Mouse (Mus musculus): ENCODE results near the gene Hspa4l. TPM values are rescaled to one million over a fixed set of nuclear protein-coding genes. Genes with fewer than 3 reads are reported as not detected.

Gene Hspa4l
- total RNA-seq (2015), result 39.7 and 45.1 TPM in 2 replicates
- 54.6 and 55.7 TPM in 2 replicates for total RNA-seq (2017)

DNA sequence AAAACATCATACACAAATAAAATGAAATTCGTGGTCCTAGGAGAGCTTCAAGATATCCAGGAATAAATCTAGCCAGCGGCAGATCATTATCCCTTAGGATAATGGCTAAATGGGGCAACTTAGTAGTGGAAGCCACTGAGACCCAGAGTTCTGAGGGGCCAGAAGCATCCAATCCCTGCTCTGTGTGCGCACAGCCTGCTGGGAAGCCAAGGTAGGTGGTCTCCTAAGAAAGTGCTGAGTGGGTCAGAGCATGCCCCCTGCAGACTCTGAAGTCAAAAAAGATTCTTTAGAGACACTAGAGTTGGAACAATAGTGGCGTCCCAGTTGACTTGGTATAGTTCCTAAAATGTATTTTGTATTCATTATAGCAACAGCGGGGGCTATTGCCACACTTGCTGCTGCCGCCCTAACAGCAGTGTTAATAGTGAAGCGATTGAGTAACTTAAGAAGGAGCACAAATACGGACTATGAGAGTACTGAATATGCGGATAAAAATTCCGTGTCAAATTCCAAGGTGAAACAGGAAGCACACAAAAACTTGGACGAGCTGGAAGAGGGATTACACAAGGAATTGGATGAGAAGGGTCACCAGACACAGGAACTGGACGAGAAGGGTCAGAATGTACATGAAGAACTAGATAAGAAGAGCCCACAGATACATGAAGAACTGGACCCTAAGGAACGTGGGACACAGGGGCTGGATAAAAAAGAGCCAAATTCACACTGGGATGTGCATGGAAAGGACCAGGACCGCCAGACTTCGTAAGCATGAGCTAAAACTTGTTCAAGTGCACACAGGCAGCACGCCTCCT, at the start of gene Hspa4l:
Hspa4l (plus strand) TSS at position 472 of the 812 bp plus-strand sequence.
- ATAC-seq (replicated peaks; ENCODE audit: poor library complexity), result peak; percentile 35

DNA sequence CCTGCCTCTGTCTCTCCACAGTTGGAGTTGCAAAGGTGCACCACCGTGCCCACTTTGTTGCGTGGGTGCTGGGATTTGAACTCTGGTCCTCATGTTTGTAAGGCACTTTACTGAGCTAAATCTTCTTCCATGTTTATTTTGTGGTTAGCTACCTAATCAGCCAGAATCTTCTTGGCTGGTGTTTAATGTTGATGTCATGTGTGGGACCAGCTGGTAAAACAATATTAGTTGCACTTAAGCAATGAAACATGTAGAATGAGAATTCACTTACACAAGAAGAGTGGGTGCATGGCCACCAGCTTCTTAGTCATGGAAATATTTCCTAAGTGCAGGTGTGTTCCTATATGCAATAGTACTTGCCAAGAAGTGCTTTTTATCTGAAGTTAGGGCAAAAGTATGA, 49.1 kb upstream of the Hspa4l start:
- 0 out of 2 replicates have a peak, but pooled peaks have one; percentile 3 for ATAC-seq (replicated peaks; ENCODE audit: poor library complexity)

DNA sequence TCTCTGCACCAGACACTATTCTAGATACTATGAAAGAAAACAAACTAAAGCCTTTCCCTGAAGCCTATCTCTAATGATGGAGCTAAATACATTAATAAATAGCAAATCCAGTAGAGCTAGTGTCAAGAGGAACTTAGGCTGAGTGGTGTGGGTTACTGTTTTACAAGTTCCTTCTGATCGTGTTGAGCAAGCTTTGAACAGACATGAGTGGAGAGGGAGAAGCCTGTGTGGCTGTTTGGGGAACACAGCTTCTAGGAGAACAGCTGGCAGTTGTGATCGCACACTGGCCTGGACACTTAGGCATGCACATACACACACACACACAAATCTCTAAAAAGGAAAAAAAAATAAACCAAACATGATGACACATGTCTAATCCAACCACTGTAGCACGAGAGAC, 45.5 kb upstream of the Hspa4l start:
- ATAC-seq (replicated peaks; ENCODE audit: poor library complexity), result peak; percentile 61

DNA sequence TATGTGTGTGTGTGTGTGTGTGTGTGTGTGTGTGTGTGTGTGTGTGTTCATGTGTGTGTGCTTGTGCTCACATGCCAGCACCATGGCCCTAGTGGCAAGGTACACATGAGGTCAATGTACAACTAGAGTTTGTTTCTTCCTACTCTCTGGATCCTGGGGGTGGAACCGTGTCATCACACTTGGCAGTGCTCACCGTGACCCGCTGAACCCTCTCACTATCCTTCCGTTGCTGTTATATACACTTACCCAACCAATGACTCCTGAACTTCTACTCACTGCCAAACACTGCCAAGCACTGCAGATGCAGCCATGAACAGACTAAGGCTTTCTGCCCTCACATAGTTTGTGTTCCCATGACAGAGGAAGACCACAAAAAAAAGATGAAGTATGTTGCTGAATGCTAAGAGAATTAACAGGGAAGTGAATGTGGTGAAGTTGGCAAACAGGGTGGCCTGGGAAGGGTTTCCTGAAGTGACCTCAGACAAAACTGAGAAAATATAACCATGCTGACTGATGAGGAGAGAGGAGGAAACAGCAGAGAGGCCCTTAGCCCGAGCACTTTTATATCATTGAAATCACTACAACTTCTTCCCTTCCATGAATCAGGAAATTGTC, 39.4 kb upstream of the Hspa4l start:
- ATAC-seq (replicated peaks; ENCODE audit: poor library complexity), result peak; percentile 92

DNA sequence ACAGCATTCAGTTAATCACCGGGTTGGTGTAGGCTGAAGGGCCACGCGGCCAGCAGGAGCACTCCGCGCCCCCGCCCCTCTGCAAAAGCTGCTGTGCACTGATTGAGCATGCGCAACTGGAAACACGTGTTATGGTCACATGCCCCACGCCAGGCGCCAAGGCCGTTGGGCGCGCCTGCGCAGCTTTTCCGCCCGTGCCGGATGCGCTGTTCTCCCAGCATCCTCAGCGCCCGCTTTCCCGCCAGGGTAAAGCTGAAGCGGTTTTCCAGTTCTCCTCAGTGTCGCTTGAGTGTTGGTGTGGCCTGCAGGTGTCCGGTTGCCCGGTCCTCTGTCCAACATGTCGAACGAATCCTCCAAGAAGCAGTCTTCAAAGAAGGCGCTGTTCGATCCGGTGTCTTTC, 35.6 kb upstream of the Hspa4l start, which contains the start of gene Slc25a31:
Slc25a31 (plus strand) TSS at position 201 of the 400 bp plus-strand sequence.
- ATAC-seq (replicated peaks; ENCODE audit: poor library complexity), result no peak

DNA sequence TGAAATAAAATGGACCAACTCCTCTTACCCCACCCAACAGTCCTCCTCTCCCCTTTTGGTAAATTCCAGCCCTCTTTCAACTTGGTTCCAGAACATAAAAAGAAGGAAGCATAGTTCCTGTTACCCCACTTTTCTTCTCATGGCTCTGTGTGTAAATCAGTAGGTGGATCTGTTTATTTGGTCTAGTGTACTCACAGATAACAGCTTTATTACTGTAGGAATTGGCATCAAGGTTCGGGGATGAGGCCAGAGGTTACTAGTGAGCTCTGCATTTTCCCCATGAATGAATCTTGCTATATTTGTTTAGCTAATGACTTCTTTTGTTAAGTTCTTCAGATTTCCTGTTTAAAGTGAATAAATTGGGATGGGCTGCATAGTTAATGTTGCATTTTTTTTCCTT, 28.2 kb upstream of the Hspa4l start:
- ATAC-seq (replicated peaks; ENCODE audit: poor library complexity), result no peak

DNA sequence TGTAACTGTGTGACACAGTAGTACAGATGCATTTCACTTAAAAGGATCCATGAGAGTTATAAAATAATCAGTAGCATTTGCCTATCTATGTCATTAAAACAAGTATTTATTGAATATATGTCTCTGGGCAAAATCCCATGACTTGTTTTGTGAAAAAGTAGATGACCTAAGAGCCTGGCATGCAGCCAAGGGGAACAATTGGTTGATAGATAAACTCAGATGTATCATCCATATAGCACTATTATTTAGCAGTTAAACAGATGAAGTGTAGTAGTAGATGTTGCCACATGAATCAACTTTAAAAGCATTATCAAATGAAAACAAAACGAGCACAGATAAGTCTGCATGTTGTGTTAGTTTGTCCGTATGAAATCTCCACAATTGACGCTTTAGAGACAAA, 25.3 kb upstream of the Hspa4l start:
- ATAC-seq (replicated peaks; ENCODE audit: poor library complexity), result no peak

DNA sequence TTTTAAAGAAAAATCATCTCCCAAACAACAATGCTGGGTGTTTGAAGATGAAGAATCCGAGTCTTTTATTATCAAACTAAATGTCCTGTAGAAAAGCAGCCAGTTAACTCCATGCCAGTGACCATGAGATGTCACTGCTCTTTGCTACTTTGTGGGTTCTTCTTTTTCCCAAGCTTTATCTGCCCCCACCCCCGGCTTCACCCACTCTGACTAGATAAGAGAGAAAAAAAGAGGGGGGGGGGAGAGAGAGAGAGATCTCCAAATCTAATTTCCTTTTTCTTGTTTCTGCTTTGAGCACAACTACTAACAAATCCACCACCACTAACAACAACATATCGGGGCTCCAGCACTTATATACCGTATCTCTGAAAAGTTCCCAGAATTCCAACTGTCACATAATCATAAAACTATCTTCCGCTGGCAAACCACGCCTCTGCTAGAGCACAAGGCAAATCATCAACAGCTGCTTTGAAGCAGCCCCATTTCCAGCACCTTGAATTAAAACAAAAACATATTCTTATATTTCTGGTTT, 5.8 kb upstream of the Hspa4l start:
- ATAC-seq (replicated peaks; ENCODE audit: poor library complexity), result no peak

DNA sequence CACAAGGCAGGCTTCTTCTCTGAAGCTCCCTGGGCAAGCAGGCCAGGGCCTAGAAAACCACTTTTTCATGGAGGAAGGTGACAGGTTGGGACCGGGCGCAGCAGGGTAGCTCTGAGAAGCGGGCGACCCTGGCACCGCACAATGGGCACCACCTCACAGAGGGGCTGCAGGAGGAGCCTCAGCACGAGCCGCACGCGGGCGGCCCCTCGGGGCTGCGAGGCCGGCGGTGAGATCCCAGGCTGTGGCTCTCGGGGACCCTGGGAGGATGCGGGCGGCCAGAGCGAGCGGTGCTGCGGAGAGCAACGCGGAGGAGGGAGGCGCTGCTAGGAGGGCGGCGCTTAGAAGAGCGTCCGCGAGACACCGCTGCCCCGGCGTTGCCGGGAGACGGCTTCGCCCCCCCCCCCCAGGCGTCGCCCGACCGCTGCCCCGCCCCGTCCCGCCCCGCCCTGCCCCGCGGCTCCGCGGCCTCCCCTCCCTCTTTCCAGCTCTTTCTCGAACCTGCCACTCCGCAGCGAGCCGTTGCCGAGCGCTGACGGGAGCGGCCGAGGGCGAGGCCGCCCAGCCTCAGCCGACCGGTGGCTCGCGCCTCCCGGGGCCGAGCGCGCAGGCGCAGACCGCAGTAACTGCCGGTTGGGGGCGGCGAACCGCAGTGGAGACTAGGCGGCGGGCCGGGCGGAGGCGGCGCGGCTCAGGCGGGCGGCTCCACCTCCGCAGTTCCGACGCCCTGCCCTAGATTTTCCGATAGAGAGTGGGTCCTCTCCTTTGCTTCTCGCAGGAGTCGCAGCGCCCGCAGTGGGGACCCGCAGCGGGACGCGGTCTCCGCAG, 753 bp downstream of the Hspa4l start:
- ATAC-seq (replicated peaks; ENCODE audit: poor library complexity), result peak; percentile 72

DNA sequence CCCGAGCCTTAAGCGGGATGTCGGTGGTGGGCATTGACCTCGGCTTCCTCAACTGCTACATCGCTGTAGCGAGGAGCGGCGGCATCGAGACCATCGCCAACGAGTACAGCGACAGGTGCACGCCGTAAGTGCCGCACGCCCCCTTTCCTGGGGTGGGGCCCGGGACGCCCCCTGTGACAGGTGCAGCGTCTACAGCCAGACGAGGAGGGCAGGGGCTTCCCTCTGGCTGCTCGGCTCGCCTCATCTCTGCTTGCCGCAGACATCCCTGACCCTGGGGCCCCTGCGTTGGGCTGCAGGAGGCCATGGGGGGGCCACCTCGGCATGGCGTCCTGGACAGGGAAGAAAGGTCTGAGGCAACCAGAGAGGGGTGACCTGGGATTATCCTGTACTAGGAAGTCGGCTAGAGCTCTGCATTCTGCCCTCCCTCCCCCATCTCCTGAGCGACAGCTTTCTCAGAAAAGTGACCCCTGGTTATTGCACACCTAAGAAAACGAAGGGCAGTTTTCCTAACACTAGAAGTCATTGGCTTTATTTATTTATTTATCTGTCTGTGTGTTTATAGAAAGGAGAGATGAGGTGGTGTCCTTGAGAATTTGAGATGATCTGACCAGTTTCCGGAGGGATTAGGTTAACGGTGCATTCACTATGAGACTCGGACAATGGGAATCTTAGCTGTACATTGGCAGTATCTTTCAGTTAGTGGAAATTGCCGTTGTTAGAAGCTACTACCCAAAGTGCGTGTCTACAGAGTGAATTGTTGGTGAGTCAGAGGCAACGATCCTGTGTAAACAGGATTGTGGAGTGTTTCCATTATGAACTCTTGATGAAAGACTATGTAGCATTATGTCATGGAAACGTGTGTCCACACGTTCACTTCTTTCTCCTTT, 1.6 kb downstream of the Hspa4l start:
- ATAC-seq (replicated peaks; ENCODE audit: poor library complexity), result peak; percentile 45

DNA sequence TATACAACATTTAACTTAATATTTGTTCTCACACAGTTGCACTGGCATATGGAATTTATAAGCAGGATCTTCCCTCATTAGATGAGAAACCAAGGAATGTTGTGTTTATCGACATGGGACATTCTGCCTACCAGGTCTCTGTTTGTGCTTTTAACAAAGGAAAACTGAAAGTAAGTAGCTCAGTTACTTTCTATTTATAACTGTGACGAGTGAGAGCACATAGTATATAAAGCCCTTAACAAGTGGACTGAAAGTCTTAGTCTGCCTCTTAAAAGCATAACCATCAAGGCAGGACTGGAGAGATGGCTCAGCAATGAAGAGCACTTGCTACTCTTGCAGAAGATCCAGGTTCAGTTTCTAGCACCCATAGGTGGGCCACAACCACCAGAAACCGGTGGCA, 16.5 kb downstream of the Hspa4l start:
- no peak for ATAC-seq (replicated peaks; ENCODE audit: poor library complexity)

DNA sequence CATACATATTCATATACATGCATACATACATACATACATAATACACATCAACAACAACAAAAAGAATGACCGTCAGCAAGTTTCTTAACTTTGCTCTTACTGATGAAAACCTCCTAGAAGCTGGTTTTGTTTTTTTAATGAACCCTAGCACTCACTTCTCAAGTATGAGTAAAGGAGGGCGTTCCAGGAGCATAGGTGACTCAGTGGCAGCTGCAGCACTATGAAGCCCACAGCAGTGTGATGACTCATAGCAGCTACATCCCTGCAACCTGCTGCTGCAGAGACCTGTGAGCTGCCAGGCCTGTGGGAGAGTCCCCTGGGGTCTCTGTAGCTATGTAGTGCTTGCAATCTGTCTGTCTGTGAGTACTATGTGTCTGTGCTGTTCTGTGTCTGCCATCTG, 17.0 kb downstream of the Hspa4l start:
- no peak for ATAC-seq (replicated peaks; ENCODE audit: poor library complexity)

DNA sequence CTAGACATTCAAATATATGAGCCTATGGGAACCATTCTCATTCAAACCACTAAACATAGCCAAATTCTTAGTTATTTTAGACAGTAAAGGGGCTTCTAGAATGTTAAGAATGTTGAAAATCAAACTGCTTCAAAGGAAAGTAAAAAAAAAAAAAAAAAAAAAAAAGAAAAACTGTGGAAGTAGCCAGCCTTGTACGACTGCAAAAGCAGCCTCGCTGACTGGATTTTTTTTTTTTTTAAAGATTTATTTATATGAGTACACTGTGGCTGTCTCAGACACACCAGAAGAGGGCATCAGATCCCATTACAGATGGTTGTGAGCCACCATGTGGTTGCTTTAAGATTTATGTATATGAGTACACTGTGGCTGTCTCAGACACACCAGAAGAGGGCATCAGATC, 49.5 kb downstream of the Hspa4l start:
- no peak for ATAC-seq (replicated peaks; ENCODE audit: poor library complexity)

DNA sequence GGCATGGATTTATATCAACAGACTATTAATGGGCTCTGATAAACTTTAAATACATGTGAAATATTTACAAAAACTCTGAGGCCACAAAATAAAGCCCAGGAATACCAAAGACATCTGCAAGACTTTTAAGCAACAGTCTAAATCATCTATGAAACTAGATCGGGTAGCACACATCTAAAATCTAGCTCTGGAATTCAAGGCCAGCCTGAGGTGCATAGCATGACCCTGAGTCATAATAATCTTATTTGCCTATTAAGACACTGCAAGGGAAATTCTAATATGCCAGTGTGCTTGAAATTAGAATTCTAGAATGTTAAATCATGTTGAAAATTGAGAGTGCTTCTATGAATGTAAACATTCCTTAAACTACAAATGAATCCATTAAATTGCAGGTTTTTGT, 53.8 kb downstream of the Hspa4l start:
- no peak for ATAC-seq (replicated peaks; ENCODE audit: poor library complexity)

DNA sequence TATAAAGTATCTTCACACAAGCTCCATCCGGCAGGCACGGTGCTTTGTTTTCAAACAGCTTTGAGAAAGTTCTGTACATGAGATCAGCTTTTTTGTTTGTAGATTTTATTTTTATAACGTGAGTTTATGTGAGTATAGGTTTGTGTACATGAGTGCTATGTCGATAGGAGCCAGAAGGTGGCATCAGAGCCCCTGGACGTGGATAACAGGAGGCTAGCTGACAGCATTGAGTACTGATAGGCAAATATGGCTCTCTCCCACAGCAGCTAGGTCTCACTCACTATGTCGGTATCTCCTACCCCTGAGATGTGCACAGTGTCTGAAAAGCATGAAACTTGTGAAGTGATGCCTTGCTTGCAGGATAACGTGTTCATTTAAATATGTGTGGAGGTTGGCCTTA, 54.2 kb downstream of the Hspa4l start:
- peak; percentile 76 for ATAC-seq (replicated peaks; ENCODE audit: poor library complexity)

DNA sequence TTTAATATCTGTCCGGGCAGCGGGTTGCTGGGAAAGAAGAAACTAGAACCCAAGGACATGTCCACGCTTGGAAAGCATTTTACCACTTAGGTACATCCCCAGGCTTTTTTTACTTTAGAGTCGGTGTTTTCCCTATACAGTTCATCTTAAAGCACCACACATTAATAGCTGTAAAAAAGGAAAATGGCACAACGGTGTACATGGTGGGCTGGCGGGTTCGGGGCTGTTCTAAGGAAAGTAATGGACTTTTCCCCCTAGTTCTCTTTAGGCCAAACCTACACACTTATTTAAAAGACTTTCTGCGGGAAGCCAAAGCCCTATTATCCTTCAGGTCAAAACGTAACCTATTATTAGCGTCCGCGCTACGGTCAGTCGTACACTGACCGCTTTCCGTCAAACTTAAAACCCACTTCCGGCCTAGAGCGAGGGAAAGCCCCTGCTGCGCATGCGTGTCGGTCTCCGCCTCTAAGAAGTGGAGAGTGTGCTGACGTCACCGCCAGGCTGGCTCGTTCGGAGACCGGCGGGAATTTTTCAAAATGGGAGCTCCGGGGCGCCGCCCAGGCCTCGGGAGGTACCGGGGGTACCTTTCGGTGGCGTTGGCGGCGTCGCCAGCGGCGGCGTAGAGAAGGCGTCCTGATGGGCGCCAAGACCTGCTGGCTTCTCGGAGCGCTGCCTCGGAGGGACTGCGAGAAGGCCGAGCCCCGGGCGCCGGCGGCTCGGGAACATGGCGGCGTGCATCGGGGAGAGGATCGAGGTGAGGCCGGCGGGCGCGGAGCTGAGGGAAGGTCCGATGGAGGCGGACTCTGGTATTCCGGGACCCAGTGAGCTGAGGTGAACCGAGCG, 55.5 kb downstream of the Hspa4l start, which contains the start of gene Plk4:
Plk4 (plus strand) TSS at position 490 of the 843 bp plus-strand sequence.
- peak; percentile 73 for ATAC-seq (replicated peaks; ENCODE audit: poor library complexity)

DNA sequence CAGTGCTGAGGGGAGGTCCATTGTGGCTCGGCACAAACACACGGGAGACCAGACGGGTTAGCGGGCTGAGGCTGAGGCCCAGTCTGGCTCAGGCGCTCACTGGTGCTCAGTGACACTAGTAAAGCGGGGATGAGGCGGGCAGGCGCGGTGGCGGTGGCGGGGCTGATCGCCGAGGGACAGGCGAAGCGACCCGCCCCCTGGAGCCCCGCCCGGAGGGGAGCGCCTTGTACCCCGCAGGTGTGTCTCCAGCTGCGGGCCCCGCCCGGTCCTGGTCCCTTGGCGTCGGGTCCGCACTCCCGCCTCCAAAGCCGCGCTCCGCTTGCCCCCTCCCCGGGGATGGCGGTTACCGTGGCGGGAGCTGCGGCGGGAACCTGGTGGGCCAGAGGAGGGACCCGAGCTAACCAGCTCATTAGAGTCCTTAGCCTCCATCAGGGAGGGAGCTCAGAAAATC, 56.1 kb downstream of the Hspa4l start:
- ATAC-seq (replicated peaks; ENCODE audit: poor library complexity), result peak; percentile 53

DNA sequence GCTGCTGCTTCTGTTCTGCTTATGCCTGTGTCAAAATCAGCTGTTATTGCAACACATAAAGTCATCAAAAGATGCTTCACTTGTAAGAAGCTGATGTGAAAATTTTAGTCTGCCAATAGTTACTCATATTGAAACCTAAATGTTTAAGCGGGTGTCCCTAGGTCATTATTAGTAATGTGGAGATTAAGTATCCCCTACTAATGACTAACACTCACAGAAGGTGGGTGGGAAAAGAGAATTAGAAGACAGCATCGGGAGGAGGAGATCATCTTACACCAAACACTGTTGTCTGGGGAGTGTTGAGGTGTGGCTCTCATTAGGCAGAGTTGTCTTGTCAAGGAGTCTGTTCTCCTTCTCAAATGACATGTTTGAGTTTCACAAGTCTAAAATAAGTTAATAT, 62.6 kb downstream of the Hspa4l start:
- ATAC-seq (replicated peaks; ENCODE audit: poor library complexity), result no peak

DNA sequence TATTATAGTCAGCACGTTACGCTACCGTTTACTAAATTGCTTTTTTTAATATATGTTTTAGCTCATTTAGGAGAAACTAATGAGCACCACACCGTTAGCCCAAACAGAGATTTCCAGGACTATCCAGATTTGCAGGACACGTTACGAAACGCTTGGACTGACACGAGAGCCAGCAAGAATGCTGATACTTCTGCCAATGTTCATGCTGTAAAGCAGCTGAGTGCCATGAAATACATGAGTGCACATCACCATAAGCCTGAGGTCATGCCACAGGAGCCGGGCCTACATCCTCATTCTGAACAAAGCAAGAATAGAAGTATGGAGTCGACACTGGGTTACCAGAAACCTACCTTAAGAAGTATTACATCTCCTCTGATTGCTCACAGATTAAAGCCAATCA, 64.4 kb downstream of the Hspa4l start:
- ATAC-seq (replicated peaks; ENCODE audit: poor library complexity), result no peak

Data from megakaryocyte progenitor cell, adult 5-6 weeks (primary cell).